Mouse (Mus musculus) c-Kit-negative CD71-positive TER-119-positive erythroid progenitor cells, embryonic 14.5 days (primary cell): ENCODE measurements around the gene Myo1c.

Source experiments
- DNase-seq: peaks from one replicate; pipeline ENCODE4 v3.0.0-alpha.2; 2013; ENCODE audit warnings: low read depth, low spot score

The Myo1c gene

GRCm38 (mm10) chr11:75649155-75649561, 1.1 kb upstream of the Myo1c start:
- DNase-seq = no peak

- DNase-seq = no peak
Measured at GRCm38 (mm10) chr11:75650958-75651425, 688 bp downstream of the Myo1c start.

GRCm38 (mm10) chr11:75651426-75652221, 1.3 kb downstream of the Myo1c start:
- peak; percentile 64 for DNase-seq

- DNase-seq = no peak
Measured at GRCm38 (mm10) chr11:75652222-75652941, 2.1 kb downstream of the Myo1c start.

- no peak for DNase-seq
Measured at GRCm38 (mm10) chr11:75652942-75653684, 2.8 kb downstream of the Myo1c start.

- peak; percentile 61 for DNase-seq
Measured at GRCm38 (mm10) chr11:75653781-75654470, 3.6 kb downstream of the Myo1c start.

- peak; percentile 43 for DNase-seq
Measured at GRCm38 (mm10) chr11:75654471-75655390, 4.4 kb downstream of the Myo1c start.

- DNase-seq = no peak
Measured at GRCm38 (mm10) chr11:75655621-75656545, 5.6 kb downstream of the Myo1c start.

- no peak for DNase-seq
Measured at GRCm38 (mm10) chr11:75656621-75657590, 6.6 kb downstream of the Myo1c start.

GRCm38 (mm10) chr11:75657841-75658240, 7.5 kb downstream of the Myo1c start:
- no peak for DNase-seq

GRCm38 (mm10) chr11:75658311-75658710, 8.0 kb downstream of the Myo1c start:
- no peak for DNase-seq

GRCm38 (mm10) chr11:75658996-75659750, 8.9 kb downstream of the Myo1c start:
- DNase-seq = no peak

- no peak for DNase-seq
Measured at GRCm38 (mm10) chr11:75660081-75660590, 9.8 kb downstream of the Myo1c start.

- no peak for DNase-seq
Measured at GRCm38 (mm10) chr11:75660941-75661800, 10.9 kb downstream of the Myo1c start.

- no peak for DNase-seq
Measured at GRCm38 (mm10) chr11:75662131-75662530, 11.8 kb downstream of the Myo1c start.

GRCm38 (mm10) chr11:75666296-75666695, 16.0 kb downstream of the Myo1c start:
- no peak for DNase-seq
